Mouse (Mus musculus): Measurements from ENCODE around the gene Acvr1b.

Gene Acvr1b

GRCm38 (mm10) chr15:101230503-101230902, 56.6 kb downstream of the Acvr1b start:
- DNase-seq (ENCODE audit: low spot score): no peak

- no peak for DNase-seq (ENCODE audit: low spot score)
Observed at GRCm38 (mm10) chr15:101230995-101231647, 57.3 kb downstream of the Acvr1b start.

GRCm38 (mm10) chr15:101231648-101232180, 57.8 kb downstream of the Acvr1b start:
- no peak for DNase-seq (ENCODE audit: low spot score)

GRCm38 (mm10) chr15:101232607-101233006, 58.7 kb downstream of the Acvr1b start:
- no peak for DNase-seq (ENCODE audit: low spot score)

- no peak for DNase-seq (ENCODE audit: low spot score)
Observed at GRCm38 (mm10) chr15:101233183-101233582, 59.3 kb downstream of the Acvr1b start.

- no peak for DNase-seq (ENCODE audit: low spot score)
Observed at GRCm38 (mm10) chr15:101233641-101234275, 59.9 kb downstream of the Acvr1b start.

GRCm38 (mm10) chr15:101234611-101235341, 60.9 kb downstream of the Acvr1b start:
- DNase-seq (ENCODE audit: low spot score): no peak

- no peak for DNase-seq (ENCODE audit: low spot score)
Observed at GRCm38 (mm10) chr15:101235342-101235698, 61.5 kb downstream of the Acvr1b start.

GRCm38 (mm10) chr15:101235728-101236327, 62.0 kb downstream of the Acvr1b start:
- no peak for DNase-seq (ENCODE audit: low spot score)

- no peak for DNase-seq (ENCODE audit: low spot score)
Observed at GRCm38 (mm10) chr15:101236878-101237277, 63.0 kb downstream of the Acvr1b start.

- no peak for DNase-seq (ENCODE audit: low spot score)
Observed at GRCm38 (mm10) chr15:101238885-101239511, 65.1 kb downstream of the Acvr1b start.

- DNase-seq (ENCODE audit: low spot score): no peak
Observed at GRCm38 (mm10) chr15:101239821-101240220, 66.0 kb downstream of the Acvr1b start.

- DNase-seq (ENCODE audit: low spot score): peak; percentile 66
Observed at GRCm38 (mm10) chr15:101240799-101241204, 66.9 kb downstream of the Acvr1b start.

- DNase-seq (ENCODE audit: low spot score): no peak
Observed at GRCm38 (mm10) chr15:101241236-101241635, 67.4 kb downstream of the Acvr1b start.

- DNase-seq (ENCODE audit: low spot score): no peak
Observed at GRCm38 (mm10) chr15:101241853-101242252, 68.0 kb downstream of the Acvr1b start.

- DNase-seq (ENCODE audit: low spot score): no peak
Observed at GRCm38 (mm10) chr15:101242645-101243044, 68.8 kb downstream of the Acvr1b start.

- no peak for DNase-seq (ENCODE audit: low spot score)
Observed at GRCm38 (mm10) chr15:101244012-101244411, 70.1 kb downstream of the Acvr1b start.

GRCm38 (mm10) chr15:101246231-101247154, 72.6 kb downstream of the Acvr1b start:
- DNase-seq (ENCODE audit: low spot score): peak; percentile 81

- DNase-seq (ENCODE audit: low spot score): no peak
Observed at GRCm38 (mm10) chr15:101247155-101247498, 73.3 kb downstream of the Acvr1b start.

GRCm38 (mm10) chr15:101248029-101248710, 74.3 kb downstream of the Acvr1b start:
- no peak for DNase-seq (ENCODE audit: low spot score)
